Mouse (Mus musculus): ENCODE data around the gene Lrch4. TPM values are rescaled to one million over a fixed set of nuclear protein-coding genes. Genes with fewer than 3 reads are reported as not detected.
"Not testable (repeated sequence)": the region's sequence is repeated elsewhere in the genome, so short reads cannot be mapped to it uniquely, and the experiment has no call there.

Lrch4 gene
- polyA plus RNA-seq, 1 experiment = 131 TPM

GRCm38 (mm10) chr5:137613550-137613949, 15.4 kb upstream of the Lrch4 start, which contains the start of gene Pcolce:
TSS of gene Pcolce (minus strand) at chr5:137613784.
- peak within 1 kb of the TSS; percentile 7 for H3K27ac ChIP-seq (ENCODE audit: control insufficient read depth, insufficient read depth, low read depth, low read length)
- no peaks in the 10 kb centered on the region for H3K27me3 ChIP-seq (ENCODE audit: control insufficient read depth, insufficient read depth, low read length)
- no peak within 1 kb of the TSS for H3K4me3 ChIP-seq (ENCODE audit: control insufficient read depth, low read depth, low read length)
- no peak for TF ChIP-seq CTCF (IDR thresholded peaks at IDR 0.05; ENCODE audit: control insufficient read depth, insufficient read depth, insufficient replicate concordance, low read depth, low read length)
- no peak for TF ChIP-seq POLR2A (IDR thresholded peaks at IDR 0.05; ENCODE audit: control insufficient read depth, low read depth, low read length)
- H3K36me3 ChIP-seq (ENCODE audit: control insufficient read depth, insufficient read depth, low read length) = no peaks in the 10 kb centered on the region
- peaks cover 18% of the 10 kb centered on the region for H3K4me1 ChIP-seq (ENCODE audit: control insufficient read depth, insufficient read depth, low read length)

DNA sequence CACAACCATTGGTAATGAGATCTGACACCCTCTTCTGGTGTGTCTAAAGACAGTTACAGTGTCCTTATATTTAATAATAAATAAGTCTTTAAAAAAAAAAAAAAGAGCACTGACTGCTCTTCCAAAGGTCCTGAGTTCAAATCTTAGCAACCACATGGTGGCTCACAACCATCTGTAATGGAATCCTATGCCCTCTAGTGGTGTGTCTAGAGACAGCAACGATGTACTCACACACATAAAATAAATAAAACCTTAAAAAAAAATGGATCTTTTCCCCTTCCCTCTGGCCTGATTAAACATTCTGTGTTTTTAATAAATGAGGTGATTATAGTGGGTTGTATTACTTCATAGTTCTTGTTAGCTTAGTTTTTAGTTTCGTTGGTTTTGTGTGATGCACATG, 14.0 kb upstream of the Lrch4 start:
- H3K4me3 ChIP-seq (ENCODE audit: control insufficient read depth, low read depth, low read length); H3K36me3 ChIP-seq (ENCODE audit: control insufficient read depth, insufficient read depth, low read length); H3K27ac ChIP-seq (ENCODE audit: control insufficient read depth, insufficient read depth, low read depth, low read length); H3K27me3 ChIP-seq (ENCODE audit: control insufficient read depth, insufficient read depth, low read length): not testable (repeated sequence)
- peaks cover 11% of the 10 kb centered on the region for H3K4me1 ChIP-seq (ENCODE audit: control insufficient read depth, insufficient read depth, low read length)

DNA sequence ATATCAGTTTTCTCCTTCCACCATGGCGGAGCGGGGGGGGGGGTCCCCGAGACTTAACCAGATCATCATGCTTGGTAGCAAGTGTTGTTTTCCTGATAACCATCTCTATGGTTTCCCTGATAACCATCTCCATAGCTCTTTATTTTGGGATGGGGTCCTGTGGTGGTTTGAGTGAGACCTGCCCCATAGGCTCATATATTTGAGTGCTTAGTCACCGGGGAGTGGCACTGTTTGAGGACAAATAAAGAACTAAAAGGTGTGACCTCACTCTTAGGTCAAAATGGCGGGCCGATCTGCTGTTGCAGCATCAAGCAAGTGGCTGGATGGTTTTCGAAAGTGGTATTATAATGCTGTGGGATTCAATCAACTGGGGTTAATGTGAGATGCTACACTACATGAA, 13.6 kb upstream of the Lrch4 start:
- Histone ChIP-seq H3K36me3 (ENCODE audit: control insufficient read depth, insufficient read depth, low read length) (no peaks in the 10 kb centered on the region), H3K4me3 (ENCODE audit: control insufficient read depth, low read depth, low read length) (no peak overlapping the region), H3K4me1 (ENCODE audit: control insufficient read depth, insufficient read depth, low read length) (peaks cover 7% of the 10 kb centered on the region), H3K27me3 (ENCODE audit: control insufficient read depth, insufficient read depth, low read length) (no peaks in the 10 kb centered on the region), H3K27ac (ENCODE audit: control insufficient read depth, insufficient read depth, low read depth, low read length) (no peak overlapping the region)
- TF ChIP-seq CTCF (IDR thresholded peaks at IDR 0.05; ENCODE audit: control insufficient read depth, insufficient read depth, insufficient replicate concordance, low read depth, low read length) = no peak
- no peak for TF ChIP-seq POLR2A (IDR thresholded peaks at IDR 0.05; ENCODE audit: control insufficient read depth, low read depth, low read length)

- TF ChIP-seq POLR2A (IDR thresholded peaks at IDR 0.05; ENCODE audit: control insufficient read depth, low read depth, low read length) (peak; percentile 20; the same call in 1 of the 2 replicates), CTCF (IDR thresholded peaks at IDR 0.05; ENCODE audit: control insufficient read depth, insufficient read depth, insufficient replicate concordance, low read depth, low read length) (no peak)
- Histone ChIP-seq H3K4me3 (ENCODE audit: control insufficient read depth, low read depth, low read length) (peak overlapping the region; percentile 87), H3K4me1 (ENCODE audit: control insufficient read depth, insufficient read depth, low read length) (no peaks in the 10 kb centered on the region; the same call in none of the 2 replicates), H3K27me3 (ENCODE audit: control insufficient read depth, insufficient read depth, low read length) (no peaks in the 10 kb centered on the region), H3K27ac (ENCODE audit: control insufficient read depth, insufficient read depth, low read depth, low read length) (peak overlapping the region; percentile 35; the same call in 1 of the 2 replicates), H3K36me3 (ENCODE audit: control insufficient read depth, insufficient read depth, low read length) (no peaks in the 10 kb centered on the region)
Measured at GRCm38 (mm10) chr5:137623937-137624530, 4.9 kb upstream of the Lrch4 start.

- Histone ChIP-seq H3K27me3 (ENCODE audit: control insufficient read depth, insufficient read depth, low read length) (no peaks in the 10 kb centered on the region), H3K36me3 (ENCODE audit: control insufficient read depth, insufficient read depth, low read length) (no peaks in the 10 kb centered on the region), H3K27ac (ENCODE audit: control insufficient read depth, insufficient read depth, low read depth, low read length) (peak overlapping the region; percentile 97), H3K4me3 (ENCODE audit: control insufficient read depth, low read depth, low read length) (peak overlapping the region; percentile 92), H3K4me1 (ENCODE audit: control insufficient read depth, insufficient read depth, low read length) (peaks cover 8% of the 10 kb centered on the region)
- TF ChIP-seq POLR2A (IDR thresholded peaks at IDR 0.05; ENCODE audit: control insufficient read depth, low read depth, low read length) = no peak
- no peak for TF ChIP-seq CTCF (IDR thresholded peaks at IDR 0.05; ENCODE audit: control insufficient read depth, insufficient read depth, insufficient replicate concordance, low read depth, low read length)
Measured at GRCm38 (mm10) chr5:137627991-137628390, 930 bp upstream of the Lrch4 start.

DNA sequence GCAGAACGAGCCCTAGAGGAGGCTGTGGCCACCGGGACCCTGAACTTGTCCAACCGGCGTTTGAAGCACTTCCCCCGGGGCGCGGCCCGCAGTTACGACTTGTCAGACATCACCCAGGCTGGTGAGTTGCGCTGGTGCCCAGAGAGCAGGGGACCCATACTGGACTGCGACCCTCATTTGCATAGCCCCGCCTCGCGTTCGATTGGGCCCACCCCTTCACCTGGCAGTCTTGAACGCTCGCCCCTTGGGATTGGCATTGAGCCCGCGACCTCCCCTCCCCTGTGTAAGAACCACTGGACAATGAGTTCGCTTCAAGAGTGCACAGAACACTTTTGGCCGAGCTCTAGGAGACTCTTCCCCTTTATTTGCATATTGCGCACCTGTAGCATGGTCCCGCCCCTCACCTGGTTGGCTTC, 393 bp downstream of the Lrch4 start:
- no peaks in the 10 kb centered on the region for H3K36me3 ChIP-seq (ENCODE audit: control insufficient read depth, insufficient read depth, low read length)

GRCm38 (mm10) chr5:137629906-137630545, 1.1 kb downstream of the Lrch4 start:
- Histone ChIP-seq H3K27me3 (ENCODE audit: control insufficient read depth, insufficient read depth, low read length) (no peaks in the 10 kb centered on the region), H3K27ac (ENCODE audit: control insufficient read depth, insufficient read depth, low read depth, low read length) (peak overlapping the region; percentile 97), H3K4me3 (ENCODE audit: control insufficient read depth, low read depth, low read length) (peak overlapping the region; percentile 92), H3K36me3 (ENCODE audit: control insufficient read depth, insufficient read depth, low read length) (no peaks in the 10 kb centered on the region), H3K4me1 (ENCODE audit: control insufficient read depth, insufficient read depth, low read length) (peaks cover 8% of the 10 kb centered on the region)
- TF ChIP-seq CTCF (IDR thresholded peaks at IDR 0.05; ENCODE audit: control insufficient read depth, insufficient read depth, insufficient replicate concordance, low read depth, low read length) = no peak
- TF ChIP-seq POLR2A (IDR thresholded peaks at IDR 0.05; ENCODE audit: control insufficient read depth, low read depth, low read length) = peak; percentile 48; the same call in 1 of the 2 replicates

More for the DNA sequence above, 393 bp downstream of the Lrch4 start:
- Histone ChIP-seq H3K27ac (ENCODE audit: control insufficient read depth, insufficient read depth, low read depth, low read length) (peak overlapping the region; percentile 97), H3K4me1 (ENCODE audit: control insufficient read depth, insufficient read depth, low read length) (peaks cover 8% of the 10 kb centered on the region), H3K27me3 (ENCODE audit: control insufficient read depth, insufficient read depth, low read length) (no peaks in the 10 kb centered on the region), H3K4me3 (ENCODE audit: control insufficient read depth, low read depth, low read length) (peak overlapping the region; percentile 92)
- TF ChIP-seq CTCF (IDR thresholded peaks at IDR 0.05; ENCODE audit: control insufficient read depth, insufficient read depth, insufficient replicate concordance, low read depth, low read length) (no peak), POLR2A (IDR thresholded peaks at IDR 0.05; ENCODE audit: control insufficient read depth, low read depth, low read length) (no peak; the same call in 1 of the 2 replicates)

All from testis, adult 2 months (tissue).